Mouse (Mus musculus) stomach, embryonic 15.5 days (tissue): ENCODE measurements around the gene Ado. TPM values are rescaled to one million over a fixed set of nuclear protein-coding genes. Genes with fewer than 3 reads are reported as not detected.

ENCODE experiments used
- ATAC-seq: fragments of 200-750 bp; cut with Nextera tagmentation; 2 replicates; pipeline ENCODE4 v1.8.0; 2017; ENCODE audit warnings: low read depth, moderate number of reproducible peaks, moderate TSS enrichment; ENCODE audit not compliant: insufficient read depth, low FRiP score
- H3K27ac ChIP-seq: fragments of 300-500 bp; sonication (generic); 2 replicates; pipeline ENCODE4 v1.5.1; 2015; ENCODE audit warnings: mild to moderate bottlenecking, inconsistent platforms
- H3K27me3 ChIP-seq: fragments of 300-500 bp; sonication (generic); replicated peaks from 2 replicates; pipeline ENCODE4 v1.6.1; 2015; ENCODE audit warnings: inconsistent platforms
- H3K36me3 ChIP-seq: fragments of 300-500 bp; sonication (generic); 2 replicates; pipeline ENCODE4 v1.6.1; 2015; ENCODE audit warnings: inconsistent platforms
- H3K4me1 ChIP-seq: fragments of 300-500 bp; sonication (generic); 2 replicates; pipeline ENCODE4 v1.6.1; 2015; ENCODE audit warnings: inconsistent platforms
- H3K4me2 ChIP-seq: fragments of 300-500 bp; sonication (generic); 2 replicates; pipeline ENCODE4 v1.6.1; 2015; ENCODE audit warnings: mild to moderate bottlenecking, inconsistent platforms
- H3K4me3 ChIP-seq: fragments of 300-500 bp; sonication (generic); replicated peaks from 2 replicates; pipeline ENCODE4 v1.5.1; 2015; ENCODE audit warnings: inconsistent platforms
- H3K9ac ChIP-seq: fragments of 300-500 bp; sonication (generic); 2 replicates; pipeline ENCODE4 v1.6.1; 2015; ENCODE audit warnings: inconsistent platforms
- H3K9me3 ChIP-seq: fragments of 300-500 bp; sonication (generic); 2 replicates; pipeline ENCODE4 v1.6.1; 2016; ENCODE audit warnings: inconsistent platforms
- WGBS: fragments of 180-500 bp; shearing (Covaris S2); methylation state at CpG from one replicate; pipeline ENCODE4 v1.1.7; 2015; 5-methylcytosine and 5-hydroxymethylcytosine counted together
- polyA plus RNA-seq: library from polyadenylated mRNA; unstranded; fragments of >200 nt; fragmentation: Nextera tagmentation; extraction: Ambion mirVana; gene quantifications from 2 replicates; pipeline ENCODE4 v1.2.1, GENCODE M21; 2015

Ado gene
- polyA plus RNA-seq, 1 experiment from 2014 or later = 55.8 TPM

- H3K4me2 ChIP-seq = no peak overlapping the region
Measured at GRCm38 (mm10) chr10:67497144-67497892, 51.4 kb downstream of the Ado start.

More at GRCm38 (mm10) chr10:67497144-67497892, 51.4 kb downstream of the Ado start:
- H3K4me1 ChIP-seq = no peaks in the 10 kb centered on the region
- no peaks in the 10 kb centered on the region for H3K36me3 ChIP-seq
- no peak overlapping the region for H3K27ac ChIP-seq
- WGBS = 83% methylated on average over 15 of the region's 15 CpGs
- H3K9ac ChIP-seq = no peak overlapping the region
- ATAC-seq = no peak
- no peaks in the 10 kb centered on the region for H3K27me3 ChIP-seq
- H3K9me3 ChIP-seq = no peaks in the 10 kb centered on the region
- H3K4me3 ChIP-seq = no peak overlapping the region

Other genes with a start within 250 kb of the Ado start
- 0.18 and 0.27 TPM in 2 replicates for gene Egr2, start 13.5 kb downstream of the Ado start, polyA plus RNA-seq